In the genomic region with DNA sequence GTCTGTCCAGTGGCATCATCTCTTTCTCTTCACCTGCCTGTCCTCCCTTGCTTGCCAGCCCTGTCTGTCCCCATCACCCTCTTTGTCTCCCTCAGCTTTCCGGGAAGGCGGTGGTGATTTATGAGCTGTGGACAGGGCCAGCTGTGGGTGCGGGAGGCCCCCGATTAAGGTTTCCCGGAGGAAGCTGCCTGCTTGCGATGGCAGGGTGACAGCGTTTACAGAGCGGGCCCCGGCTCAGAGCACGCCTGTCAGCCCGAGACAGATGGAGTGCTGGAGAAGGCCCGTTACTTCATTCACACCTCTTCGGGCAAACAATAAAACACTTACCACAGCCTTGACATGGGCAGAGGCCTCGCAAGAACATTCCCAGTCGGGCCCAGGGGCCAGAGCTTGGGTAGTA, we compare ENCODE assay signal across 10 mouse cellular contexts.
DNase-seq lines count a peak whose midpoint lies in the region; ATAC-seq lines count a peak whose summit lies in the region.
"Had no signal": no experiment of that assay in that cellular context is flagged by ENCODE, and none has a peak within 500 bp of the region (broad histone marks: within the 10 kb centered on the region; RNA-seq: fewer than 3 reads in every experiment).

No protein-coding gene starts in this region.

- no peak overlapping the region for H3K27ac ChIP-seq in kidney, embryonic 16.5 days (ENCODE audit: low read length)
- peak overlapping the region; percentile 65 for H3K27ac ChIP-seq in forebrain, embryonic 14.5 days (ENCODE audit: low read depth, low read length)
- no peak overlapping the region for H3K27ac ChIP-seq in limb, embryonic 12.5 days
- H3K27ac ChIP-seq: liver, embryonic 15.5 days had no signal

- intact Hi-C loops in left cerebral cortex, postnatal 36 days (cut with DNase I) = no loop called here

- H3K4me3 ChIP-seq in kidney, embryonic 16.5 days (ENCODE audit: low read length) = no peak overlapping the region
- no peak overlapping the region for H3K4me3 ChIP-seq in forebrain, embryonic 14.5 days (ENCODE audit: low read depth, low read length)
- no peak overlapping the region; the same call in 1 of the 2 replicates for H3K4me3 ChIP-seq in limb, embryonic 12.5 days (replicated peaks)
- H3K4me3 ChIP-seq: liver, embryonic 15.5 days had no signal

- no peak overlapping the region for H3K9ac ChIP-seq in kidney, embryonic 16.5 days (replicated peaks; ENCODE audit: low read length)
- H3K9ac ChIP-seq in forebrain, embryonic 14.5 days (ENCODE audit: low read length) = no peak overlapping the region
- no peak overlapping the region; the same call in 1 of the 2 replicates for H3K9ac ChIP-seq in limb, embryonic 12.5 days (replicated peaks)
- H3K9ac ChIP-seq: liver, embryonic 15.5 days had no signal

- WGBS in kidney, embryonic 16.5 days = 4% methylated on average over 15 of the region's 15 CpGs
- 36% methylated on average over 15 of the region's 15 CpGs for WGBS in forebrain, embryonic 14.5 days
- 3% methylated on average over 15 of the region's 15 CpGs for WGBS in limb, embryonic 12.5 days

- H3K9me3 ChIP-seq in kidney, embryonic 16.5 days (ENCODE audit: low read length) = no peaks in the 10 kb centered on the region
- no peaks in the 10 kb centered on the region for H3K9me3 ChIP-seq in forebrain, embryonic 14.5 days (replicated peaks; ENCODE audit: control insufficient read depth, low read length)
- no peaks in the 10 kb centered on the region for H3K9me3 ChIP-seq in limb, embryonic 12.5 days
- H3K9me3 ChIP-seq: liver, embryonic 15.5 days had no signal

- no peaks in the 10 kb centered on the region for H3K36me3 ChIP-seq in kidney, embryonic 16.5 days (ENCODE audit: insufficient read depth, low read length)
- no peaks in the 10 kb centered on the region for H3K36me3 ChIP-seq in forebrain, embryonic 14.5 days (ENCODE audit: control insufficient read depth, insufficient read depth, low read length)
- H3K36me3 ChIP-seq in limb, embryonic 12.5 days = no peaks in the 10 kb centered on the region
- H3K36me3 ChIP-seq: liver, embryonic 15.5 days had no signal

- peaks cover 13% of the 10 kb centered on the region for H3K4me1 ChIP-seq in kidney, embryonic 16.5 days (ENCODE audit: insufficient read depth, low read length)
- H3K4me1 ChIP-seq in forebrain, embryonic 14.5 days (ENCODE audit: control insufficient read depth, insufficient read depth, low read length) = no peaks in the 10 kb centered on the region; the same call in 1 of the 2 replicates
- H3K4me1 ChIP-seq in limb, embryonic 12.5 days (replicated peaks) = peaks cover 17% of the 10 kb centered on the region
- H3K4me1 ChIP-seq: liver, embryonic 15.5 days had no signal

- 0 out of 2 replicates have a peak overlapping the region, but pooled peaks have one; percentile 18 for H3K4me2 ChIP-seq in kidney, embryonic 16.5 days (replicated peaks; ENCODE audit: low read depth, low read length)
- no peak overlapping the region for H3K4me2 ChIP-seq in forebrain, embryonic 14.5 days (ENCODE audit: low read length)
- H3K4me2 ChIP-seq in limb, embryonic 12.5 days = peak overlapping the region; percentile 32; the same call in 1 of the 2 replicates
- H3K4me2 ChIP-seq: liver, embryonic 15.5 days had no signal

- ATAC-seq in kidney, embryonic 16.5 days (ENCODE audit: low FRiP score, low TSS enrichment) = no peak; the same call in 1 of the 2 replicates
- ATAC-seq in common myeloid progenitor, adult 5-6 weeks (replicated peaks; ENCODE audit: low read depth, poor library complexity, severe bottlenecking) = peak; percentile 37
- ATAC-seq in forebrain, embryonic 14.5 days = peak; percentile 88
- no peak for ATAC-seq in limb, embryonic 12.5 days (ENCODE audit: insufficient number of reproducible peaks, insufficient read depth, low FRiP score, low TSS enrichment, low read depth)

- DNase-seq in kidney, postnatal 36 days = no peak
- peak; percentile 63 for DNase-seq in forebrain, embryonic 14.5 days (ENCODE audit: low spot score)
- no peak for DNase-seq in spleen, postnatal 10 days (ENCODE audit: low spot score in 2 of 2)
- DNase-seq in left cerebral cortex, postnatal 36 days (ENCODE audit: low spot score in 2 of 2) = no peak
- no peak for DNase-seq in spleen, postnatal 36 days (ENCODE audit: low spot score in 2 of 2)
- DNase-seq: cerebellum, adult 11 months had no signal

- H3K27me3 ChIP-seq in kidney, embryonic 16.5 days (ENCODE audit: insufficient read depth, low read length) = no peaks in the 10 kb centered on the region; the same call in 1 of the 2 replicates
- H3K27me3 ChIP-seq in forebrain, embryonic 14.5 days (replicated peaks; ENCODE audit: control insufficient read depth, insufficient read depth, low read length) = no peaks in the 10 kb centered on the region
- peaks cover 56% of the 10 kb centered on the region for H3K27me3 ChIP-seq in limb, embryonic 12.5 days

Comparison
In these comparisons a context has a peak if more than half of its experiments do, and no peak if none do; other contexts are left out.
1. ATAC-seq: peak in common myeloid progenitor, adult 5-6 weeks (single experiment) and forebrain, embryonic 14.5 days (single experiment); none in kidney, embryonic 16.5 days (single experiment) and limb, embryonic 12.5 days (single experiment).